Mouse (Mus musculus): ENCODE data around the gene Naa35.

DNA sequence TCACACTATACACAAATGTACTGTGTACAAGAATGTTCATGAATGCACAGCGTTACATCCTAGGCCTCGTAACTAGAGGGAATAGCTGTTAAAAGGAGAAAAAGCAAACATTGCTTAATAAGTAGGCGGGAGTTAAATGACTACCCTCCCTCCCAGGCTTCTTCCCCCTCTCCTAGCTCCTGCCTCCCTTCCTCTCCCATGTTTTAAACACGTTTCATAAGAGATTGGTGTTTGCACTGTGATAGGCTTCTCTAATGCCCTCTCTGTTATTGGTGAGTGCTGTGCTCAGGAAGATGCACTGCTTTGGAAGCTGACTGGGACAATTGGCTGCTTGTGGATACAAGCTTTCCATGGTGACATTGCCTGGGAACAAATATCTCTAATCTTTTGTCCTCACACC lies 30.5 kb downstream of the Naa35 start:
- TF ChIP-seq CTCF (IDR thresholded peaks at IDR 0.05; ENCODE audit: control insufficient read depth, insufficient read depth, insufficient replicate concordance, low read depth, low read length) (no peak), POLR2A (IDR thresholded peaks at IDR 0.05; ENCODE audit: control insufficient read depth, low read depth, low read length) (no peak)
